Mouse (Mus musculus): ENCODE measurements around the gene P2ry14. TPM values are rescaled to one million over a fixed set of nuclear protein-coding genes. Genes with fewer than 3 reads are reported as not detected.
"Not testable (repeated sequence)": the region's sequence is repeated elsewhere in the genome, so short reads cannot be mapped to it uniquely, and the experiment has no call there.

Gene P2ry14
- polyA plus RNA-seq, 1 experiment from 2014 or later = 2.1 TPM

GRCm38 (mm10) chr3:59141507-59142305 is 11.7 kb downstream of the P2ry14 start:
- no peaks in the 10 kb centered on the region for H3K9me3 ChIP-seq (ENCODE audit: control insufficient read depth, low read length)
- peak overlapping the region; percentile 7; the same call in 1 of the 2 replicates for H3K4me2 ChIP-seq (ENCODE audit: low read length)
- 11% methylated on average over 8 of the region's 8 CpGs for WGBS
- H3K9ac ChIP-seq (ENCODE audit: low read length) = no peak overlapping the region; the same call in 1 of the 2 replicates
- H3K36me3 ChIP-seq (ENCODE audit: control insufficient read depth, insufficient read depth, low read length) = no peaks in the 10 kb centered on the region
- H3K27me3 ChIP-seq (ENCODE audit: control insufficient read depth, insufficient read depth, low read length) = no peaks in the 10 kb centered on the region
- ATAC-seq (ENCODE audit: insufficient number of reproducible peaks, insufficient read depth, low FRiP score, low read depth) = 0 out of 2 replicates have a peak, but pooled peaks have one; percentile 33
- H3K4me1 ChIP-seq (ENCODE audit: control insufficient read depth in 2 of 2, insufficient read depth in 2 of 2, low read length in 2 of 2) = peaks cover 7 to 19% of the 10 kb centered on the region in 2 experiments
- H3K27ac ChIP-seq (replicated peaks in 1 of 2; ENCODE audit: control insufficient read depth in 1 of 2, insufficient read depth in 1 of 2, low read depth in 2 of 2, low read length in 2 of 2) = peak overlapping the region; percentile 29 to 53; a peak in 3 of 4 replicates
- no peak overlapping the region for H3K4me3 ChIP-seq (ENCODE audit: control insufficient read depth in 1 of 2, insufficient read depth in 1 of 2, low read depth in 1 of 2, low read length in 2 of 2)

- Histone ChIP-seq H3K27ac (replicated peaks in 1 of 2; ENCODE audit: control insufficient read depth in 1 of 2, insufficient read depth in 1 of 2, low read depth in 2 of 2, low read length in 2 of 2) (peak overlapping the region in 1 of 2 experiments; percentile 20; a peak in 1 of 4 replicates), H3K4me1 (ENCODE audit: control insufficient read depth in 2 of 2, insufficient read depth in 2 of 2, low read length in 2 of 2) (peaks cover 7 to 19% of the 10 kb centered on the region in 2 experiments)
- ATAC-seq (ENCODE audit: insufficient number of reproducible peaks, insufficient read depth, low FRiP score, low read depth); H3K9me3 ChIP-seq (ENCODE audit: control insufficient read depth, low read length); H3K4me3 ChIP-seq (ENCODE audit: control insufficient read depth in 1 of 2, insufficient read depth in 1 of 2, low read depth in 1 of 2, low read length in 2 of 2); H3K27me3 ChIP-seq (ENCODE audit: control insufficient read depth, insufficient read depth, low read length); H3K4me2 ChIP-seq (ENCODE audit: low read length); H3K9ac ChIP-seq (ENCODE audit: low read length); H3K36me3 ChIP-seq (ENCODE audit: control insufficient read depth, insufficient read depth, low read length): not testable (repeated sequence)
- WGBS = 75% methylated on average over 4 of the region's 4 CpGs
These were observed 12.5 kb downstream of the P2ry14 start for GRCm38 (mm10) chr3:59140941-59141340.

GRCm38 (mm10) chr3:59140115-59140514 is 13.3 kb downstream of the P2ry14 start:
- no peak overlapping the region for H3K27ac ChIP-seq (replicated peaks in 1 of 2; ENCODE audit: control insufficient read depth in 1 of 2, insufficient read depth in 1 of 2, low read depth in 2 of 2, low read length in 2 of 2)
- no peak for ATAC-seq (ENCODE audit: insufficient number of reproducible peaks, insufficient read depth, low FRiP score, low read depth)
- H3K4me3 ChIP-seq (ENCODE audit: control insufficient read depth in 1 of 2, insufficient read depth in 1 of 2, low read depth in 1 of 2, low read length in 2 of 2) = no peak overlapping the region
- whole genome bisulfite sequencing = 91% methylated on average over 2 of the region's 2 CpGs
- H3K4me2 ChIP-seq (ENCODE audit: low read length) = no peak overlapping the region
- no peaks in the 10 kb centered on the region for H3K9me3 ChIP-seq (ENCODE audit: control insufficient read depth, low read length)
- no peaks in the 10 kb centered on the region for H3K36me3 ChIP-seq (ENCODE audit: control insufficient read depth, insufficient read depth, low read length)
- no peak overlapping the region for H3K9ac ChIP-seq (ENCODE audit: low read length)
- H3K4me1 ChIP-seq (ENCODE audit: control insufficient read depth in 2 of 2, insufficient read depth in 2 of 2, low read length in 2 of 2) = peaks cover 7 to 19% of the 10 kb centered on the region in 2 experiments
- H3K27me3 ChIP-seq (ENCODE audit: control insufficient read depth, insufficient read depth, low read length) = no peaks in the 10 kb centered on the region

GRCm38 (mm10) chr3:59139651-59140051 is 13.8 kb downstream of the P2ry14 start:
- H3K4me3 ChIP-seq (ENCODE audit: control insufficient read depth in 1 of 2, insufficient read depth in 1 of 2, low read depth in 1 of 2, low read length in 2 of 2) = no peak overlapping the region
- no peak overlapping the region for H3K9ac ChIP-seq (ENCODE audit: low read length)
- ATAC-seq (ENCODE audit: insufficient number of reproducible peaks, insufficient read depth, low FRiP score, low read depth) = no peak
- no peak overlapping the region for H3K4me2 ChIP-seq (ENCODE audit: low read length)
- H3K27me3 ChIP-seq (ENCODE audit: control insufficient read depth, insufficient read depth, low read length) = no peaks in the 10 kb centered on the region
- no peaks in the 10 kb centered on the region for H3K36me3 ChIP-seq (ENCODE audit: control insufficient read depth, insufficient read depth, low read length)
- H3K27ac ChIP-seq (replicated peaks in 1 of 2; ENCODE audit: control insufficient read depth in 1 of 2, insufficient read depth in 1 of 2, low read depth in 2 of 2, low read length in 2 of 2) = no peak overlapping the region
- H3K4me1 ChIP-seq (ENCODE audit: control insufficient read depth in 2 of 2, insufficient read depth in 2 of 2, low read length in 2 of 2) = peaks cover 7 to 19% of the 10 kb centered on the region in 2 experiments
- H3K9me3 ChIP-seq (ENCODE audit: control insufficient read depth, low read length) = no peaks in the 10 kb centered on the region

- Histone ChIP-seq H3K27me3 (ENCODE audit: control insufficient read depth, insufficient read depth, low read length) (no peaks in the 10 kb centered on the region), H3K4me1 (ENCODE audit: control insufficient read depth in 2 of 2, insufficient read depth in 2 of 2, low read length in 2 of 2) (peaks cover 7 to 19% of the 10 kb centered on the region in 2 experiments), H3K36me3 (ENCODE audit: control insufficient read depth, insufficient read depth, low read length) (no peaks in the 10 kb centered on the region), H3K27ac (replicated peaks in 1 of 2; ENCODE audit: control insufficient read depth in 1 of 2, insufficient read depth in 1 of 2, low read depth in 2 of 2, low read length in 2 of 2) (no peak overlapping the region), H3K4me3 (ENCODE audit: control insufficient read depth in 1 of 2, insufficient read depth in 1 of 2, low read depth in 1 of 2, low read length in 2 of 2) (no peak overlapping the region), H3K9me3 (ENCODE audit: control insufficient read depth, low read length) (no peaks in the 10 kb centered on the region), H3K4me2 (ENCODE audit: low read length) (no peak overlapping the region), H3K9ac (ENCODE audit: low read length) (no peak overlapping the region)
- ATAC-seq (ENCODE audit: insufficient number of reproducible peaks, insufficient read depth, low FRiP score, low read depth) = no peak
- 59% methylated on average over 12 of the region's 12 CpGs for WGBS
These were observed 14.4 kb downstream of the P2ry14 start for GRCm38 (mm10) chr3:59138946-59139468.

- Histone ChIP-seq H3K4me1 (ENCODE audit: control insufficient read depth in 2 of 2, insufficient read depth in 2 of 2, low read length in 2 of 2) (peaks cover 4 to 13% of the 10 kb centered on the region in 2 experiments), H3K4me2 (ENCODE audit: low read length) (no peak overlapping the region), H3K9ac (ENCODE audit: low read length) (no peak overlapping the region), H3K9me3 (ENCODE audit: control insufficient read depth, low read length) (no peaks in the 10 kb centered on the region), H3K36me3 (ENCODE audit: control insufficient read depth, insufficient read depth, low read length) (no peaks in the 10 kb centered on the region), H3K27me3 (ENCODE audit: control insufficient read depth, insufficient read depth, low read length) (no peaks in the 10 kb centered on the region), H3K27ac (replicated peaks in 1 of 2; ENCODE audit: control insufficient read depth in 1 of 2, insufficient read depth in 1 of 2, low read depth in 2 of 2, low read length in 2 of 2) (no peak overlapping the region), H3K4me3 (ENCODE audit: control insufficient read depth in 1 of 2, insufficient read depth in 1 of 2, low read depth in 1 of 2, low read length in 2 of 2) (no peak overlapping the region)
- WGBS = 66% methylated on average over 5 of the region's 5 CpGs
- ATAC-seq (ENCODE audit: insufficient number of reproducible peaks, insufficient read depth, low FRiP score, low read depth) = no peak
These were observed 17.3 kb downstream of the P2ry14 start for GRCm38 (mm10) chr3:59135911-59136653.

- no peak overlapping the region for H3K4me3 ChIP-seq (ENCODE audit: control insufficient read depth in 1 of 2, insufficient read depth in 1 of 2, low read depth in 1 of 2, low read length in 2 of 2)
- H3K9ac ChIP-seq (ENCODE audit: low read length) = no peak overlapping the region
- no peaks in the 10 kb centered on the region for H3K9me3 ChIP-seq (ENCODE audit: control insufficient read depth, low read length)
- H3K27me3 ChIP-seq (ENCODE audit: control insufficient read depth, insufficient read depth, low read length) = no peaks in the 10 kb centered on the region
- H3K36me3 ChIP-seq (ENCODE audit: control insufficient read depth, insufficient read depth, low read length) = no peaks in the 10 kb centered on the region
- peaks cover 2 to 11% of the 10 kb centered on the region in 2 experiments; a peak in 3 of 4 replicates for H3K4me1 ChIP-seq (ENCODE audit: control insufficient read depth in 2 of 2, insufficient read depth in 2 of 2, low read length in 2 of 2)
- ATAC-seq (ENCODE audit: insufficient number of reproducible peaks, insufficient read depth, low FRiP score, low read depth) = no peak
- no peak overlapping the region for H3K4me2 ChIP-seq (ENCODE audit: low read length)
- no peak overlapping the region for H3K27ac ChIP-seq (replicated peaks in 1 of 2; ENCODE audit: control insufficient read depth in 1 of 2, insufficient read depth in 1 of 2, low read depth in 2 of 2, low read length in 2 of 2)
- WGBS = 52% methylated on average over 5 of the region's 5 CpGs
These were observed 20.2 kb downstream of the P2ry14 start for GRCm38 (mm10) chr3:59133189-59133588.
